Comparison of ENCODE assay signal across 20 mouse cellular contexts in genomic region chr19:23485940-23486600, GRCm38 (mm10). TPM values are rescaled to one million over a fixed set of nuclear protein-coding genes. Genes with fewer than 3 reads are reported as not detected.
DNase-seq lines count a peak whose midpoint lies in the region; ATAC-seq and TF ChIP-seq lines count a peak whose summit lies in the region.
"Had no signal": no experiment of that assay in that cellular context is flagged by ENCODE, and none has a peak within 500 bp of the region (broad histone marks: within the 10 kb centered on the region; RNA-seq: fewer than 3 reads in every experiment).

No protein-coding gene starts in this region.

- 16% methylated on average over 7 of the region's 7 CpGs for WGBS in liver, adult 2 months
- 54% methylated on average over 7 of the region's 7 CpGs for WGBS in liver, embryonic 12.5 days (ENCODE audit: insufficient replicate concordance)
- WGBS in lung, postnatal 0 days = 38% methylated on average over 7 of the region's 7 CpGs

- TF ChIP-seq POLR2A in liver, adult 2 months (IDR thresholded peaks at IDR 0.05; ENCODE audit: extremely low read depth, insufficient read depth, low read length) = no peak

- TF ChIP-seq CTCF in gastrocnemius, adult 2 months (IDR thresholded peaks at IDR 0.05) = no peak
- TF ChIP-seq CTCF in liver, adult 2 months (IDR thresholded peaks at IDR 0.05; ENCODE audit: low read depth, low read length) = no peak
- TF ChIP-seq CTCF in lung, postnatal 0 days (IDR thresholded peaks at IDR 0.05) = no peak

- no peaks in the 10 kb centered on the region for H3K36me3 ChIP-seq in liver, adult 2 months (ENCODE audit: control insufficient read depth, insufficient read depth, low read length)
- no peaks in the 10 kb centered on the region for H3K36me3 ChIP-seq in liver, embryonic 12.5 days
- no peaks in the 10 kb centered on the region for H3K36me3 ChIP-seq in lung, postnatal 0 days (ENCODE audit: insufficient read depth, low read length)
- H3K36me3 ChIP-seq: embryonic facial prominence, embryonic 10.5 days; heart, embryonic 12.5 days; hindbrain, embryonic 15.5 days had no signal

- no peak for TF ChIP-seq EP300 in lung, postnatal 0 days (IDR thresholded peaks at IDR 0.05)

- peak overlapping the region; percentile 29 for H3K9ac ChIP-seq in liver, adult 2 months (ENCODE audit: low read depth, low read length)
- no peak overlapping the region for H3K9ac ChIP-seq in liver, embryonic 12.5 days
- no peak overlapping the region for H3K9ac ChIP-seq in lung, postnatal 0 days (replicated peaks; ENCODE audit: low read depth)
- H3K9ac ChIP-seq: forebrain, embryonic 13.5 days; forebrain, postnatal 0 days; heart, embryonic 12.5 days; hindbrain, embryonic 15.5 days had no signal

- no peaks in the 10 kb centered on the region for H3K79me2 ChIP-seq in liver, adult 2 months (ENCODE audit: control insufficient read depth, insufficient read depth, low read length)

- H3K4me1 ChIP-seq in liver, adult 2 months (ENCODE audit: control insufficient read depth, insufficient read depth, low read length) = peaks cover 24% of the 10 kb centered on the region
- H3K4me1 ChIP-seq in liver, embryonic 12.5 days = no peaks in the 10 kb centered on the region
- no peaks in the 10 kb centered on the region for H3K4me1 ChIP-seq in lung, postnatal 0 days (ENCODE audit: insufficient read depth, low read depth, low read length)
- H3K4me1 ChIP-seq: embryonic facial prominence, embryonic 10.5 days; forebrain, embryonic 13.5 days; hindbrain, embryonic 15.5 days had no signal

- no peak for DNase-seq in gastrocnemius, adult 2 months
- DNase-seq in gastrocnemius, postnatal 25 days = no peak
- peak; percentile 98 for DNase-seq in liver, adult 2 months (ENCODE audit: extremely low read depth, low read depth, low spot score)
- no peak for DNase-seq in lung, postnatal 0 days (ENCODE audit: low spot score)
- DNase-seq in lung, postnatal 14 days = no peak
- no peak for DNase-seq in spleen, postnatal 14 days (ENCODE audit: low spot score in 2 of 2)
- DNase-seq in heart, adult 8-10 months (ENCODE audit: low spot score) = no peak
- DNase-seq: adrenal gland, postnatal 36 days; cerebellum, adult 2 months; cerebellum, postnatal 10 days; forebrain, postnatal 0 days; gastrocnemius, postnatal 36 days; heart, adult 2 months; heart, postnatal 36 days had no signal

- H3K27ac ChIP-seq in gastrocnemius, adult 2 months = peak overlapping the region; percentile 24; the same call in 1 of the 2 replicates
- H3K27ac ChIP-seq in liver, adult 2 months (replicated peaks; ENCODE audit: insufficient read depth, low read depth, low read length) = peak overlapping the region; percentile 89
- H3K27ac ChIP-seq in liver, embryonic 12.5 days = no peak overlapping the region
- no peak overlapping the region for H3K27ac ChIP-seq in lung, postnatal 0 days (ENCODE audit: low read length)
- H3K27ac ChIP-seq: embryonic facial prominence, embryonic 10.5 days; forebrain, embryonic 13.5 days; heart, adult 2 months; hindbrain, embryonic 15.5 days had no signal

- intact Hi-C loops in gastrocnemius, adult 2 months (cut with DNase I) = no loop called here

- H3K4me2 ChIP-seq in liver, embryonic 12.5 days = no peak overlapping the region
- H3K4me2 ChIP-seq in lung, postnatal 0 days (replicated peaks; ENCODE audit: low read depth, low read length) = no peak overlapping the region
- H3K4me2 ChIP-seq: forebrain, embryonic 13.5 days; heart, embryonic 12.5 days; hindbrain, embryonic 15.5 days had no signal

- H3K27me3 ChIP-seq in liver, adult 2 months (ENCODE audit: control insufficient read depth, insufficient read depth, low read length) = no peaks in the 10 kb centered on the region
- H3K27me3 ChIP-seq in liver, embryonic 12.5 days (replicated peaks) = no peaks in the 10 kb centered on the region
- H3K27me3 ChIP-seq in lung, postnatal 0 days (replicated peaks; ENCODE audit: insufficient read depth, low read length) = no peaks in the 10 kb centered on the region
- H3K27me3 ChIP-seq: forebrain, embryonic 13.5 days; heart, embryonic 12.5 days; hindbrain, embryonic 15.5 days had no signal

- ATAC-seq in liver, embryonic 12.5 days = no peak
- 0 out of 2 replicates have a peak, but pooled peaks have one; percentile 9 for ATAC-seq in lung, postnatal 0 days
- ATAC-seq: forebrain, embryonic 13.5 days; forebrain, postnatal 0 days had no signal

- H3K4me3 ChIP-seq in gastrocnemius, adult 2 months = no peak overlapping the region
- H3K4me3 ChIP-seq in liver, adult 2 months (ENCODE audit: insufficient read depth, low read depth, low read length) = no peak overlapping the region
- no peak overlapping the region for H3K4me3 ChIP-seq in liver, embryonic 12.5 days
- no peak overlapping the region for H3K4me3 ChIP-seq in lung, postnatal 0 days (ENCODE audit: low read depth, low read length)
- H3K4me3 ChIP-seq: embryonic facial prominence, embryonic 10.5 days; forebrain, embryonic 13.5 days; heart, adult 2 months; heart, embryonic 12.5 days; hindbrain, embryonic 15.5 days had no signal

- H3K9me3 ChIP-seq in liver, embryonic 12.5 days (replicated peaks) = no peaks in the 10 kb centered on the region
- H3K9me3 ChIP-seq in lung, postnatal 0 days (ENCODE audit: low read length) = no peaks in the 10 kb centered on the region
- H3K9me3 ChIP-seq: embryonic facial prominence, embryonic 10.5 days; forebrain, embryonic 13.5 days; heart, embryonic 12.5 days; hindbrain, embryonic 15.5 days had no signal

RNA-seq across cellular contexts. Expression of gene Mamdc2, which starts 37.8 kb away (rescaled TPM):
- total RNA-seq in gastrocnemius, adult 2 months (2021) = 1 to 10 TPM; 1.1 TPM
- total RNA-seq in gastrocnemius, postnatal 25 days (2021) = 1 to 10 TPM in 1 of 2 experiments, under 1 TPM in 1; 0.78 to 1.1 TPM
- 2.1 and 3.0 TPM in 2 replicates for total RNA-seq in liver, adult 2 months (2014; rRNA removed)
- 1.3 and 1.5 TPM in 2 replicates for polyA plus RNA-seq in liver, adult 2 months (2012; rRNA removed)
- 0.23 and 0.33 TPM in 2 replicates for polyA plus RNA-seq in liver, embryonic 12.5 days (2016; fragmentation: Nextera tagmentation; extraction: Ambion mirVana)
- 12.8 and 13.8 TPM in 2 replicates for polyA plus RNA-seq in lung, postnatal 0 days (2015; fragmentation: Nextera tagmentation; extraction: Ambion mirVana)
- 1 to 10 TPM; 1.6 to 2.0 (median 1.7) TPM for total RNA-seq in heart, adult 8-10 months (2022)
- total RNA-seq: MEL had no signal

Comparison
In these comparisons a context has a peak if more than half of its experiments do, and no peak if none do; other contexts are left out.
1. H3K27ac ChIP-seq: peak in gastrocnemius, adult 2 months (single experiment) and liver, adult 2 months (single experiment); none in liver, embryonic 12.5 days (single experiment) and lung, postnatal 0 days (single experiment).